Mouse (Mus musculus) lung, postnatal 0 days (tissue): ENCODE results near the gene Cdk5rap3. TPM values are rescaled to one million over a fixed set of nuclear protein-coding genes. Genes with fewer than 3 reads are reported as not detected.

Experiments used
- ATAC-seq: fragments of 200-750 bp; cut with Nextera tagmentation; 2 replicates; pipeline ENCODE4 v1.8.0; 2017; ENCODE audit warnings: moderate library complexity
- DNase-seq: peaks from one replicate; pipeline ENCODE4 v3.0.0-alpha.2; 2016; ENCODE audit warnings: low spot score
- H3K27ac ChIP-seq: fragments of 300-500 bp; sonication (generic); 2 replicates; pipeline ENCODE4 v1.5.1; 2014; ENCODE audit warnings: antibody characterized with exemption, mild to moderate bottlenecking, low read length, mixed read lengths
- H3K27me3 ChIP-seq: fragments of 300-500 bp; sonication (generic); replicated peaks from 2 replicates; pipeline ENCODE4 v1.6.1; 2014; ENCODE audit warnings: low read length, mixed read lengths; ENCODE audit not compliant: insufficient read depth
- H3K36me3 ChIP-seq: fragments of 300-500 bp; sonication (generic); 2 replicates; pipeline ENCODE4 v1.6.1; 2014; ENCODE audit warnings: low read length, mixed read lengths; ENCODE audit not compliant: insufficient read depth
- H3K4me1 ChIP-seq: fragments of 300-500 bp; sonication (generic); 2 replicates; pipeline ENCODE4 v1.6.1; 2014; ENCODE audit warnings: antibody characterized with exemption, low read depth, low read length, mixed read lengths; ENCODE audit not compliant: insufficient read depth
- H3K4me2 ChIP-seq: fragments of 300-500 bp; sonication (generic); replicated peaks from 2 replicates; pipeline ENCODE4 v1.6.1; 2014; ENCODE audit warnings: low read depth, mild to moderate bottlenecking, low read length, moderate library complexity, mixed read lengths
- H3K4me3 ChIP-seq: fragments of 300-500 bp; sonication (generic); 2 replicates; pipeline ENCODE4 v1.5.1; 2014; ENCODE audit warnings: low read depth, low read length
- H3K9ac ChIP-seq: fragments of 300-500 bp; sonication (generic); replicated peaks from 2 replicates; pipeline ENCODE4 v1.6.1; 2014; ENCODE audit warnings: low read depth, mild to moderate bottlenecking
- H3K9me3 ChIP-seq: fragments of 300-500 bp; sonication (generic); 2 replicates; pipeline ENCODE4 v1.6.1; 2016; ENCODE audit warnings: low read length, mixed read lengths
- CTCF ChIP-seq: IDR thresholded peaks from 2 replicates; pipeline ENCODE4 v1.5.1; 2016; ENCODE audit warnings: antibody characterized with exemption, mild to moderate bottlenecking
- EP300 ChIP-seq: IDR thresholded peaks from 2 replicates; pipeline ENCODE4 v1.6.1; 2016; ENCODE audit warnings: antibody characterized with exemption, mild to moderate bottlenecking, control low read depth
- WGBS: fragments of 180-500 bp; shearing (Covaris S2); extraction: QIAGEN DNeasy Blood & Tissue Kit; methylation state at CpG from one replicate; pipeline ENCODE4 v1.1.7; 2014; 5-methylcytosine and 5-hydroxymethylcytosine counted together
- polyA plus RNA-seq: library from polyadenylated mRNA; unstranded; fragments of >200 nt; fragmentation: Nextera tagmentation; extraction: Ambion mirVana; gene quantifications from 2 replicates; pipeline ENCODE4 v1.2.1, GENCODE M21; 2015

Cdk5rap3 gene
- polyA plus RNA-seq, 1 experiment from 2014 or later: 46.4 TPM

DNA sequence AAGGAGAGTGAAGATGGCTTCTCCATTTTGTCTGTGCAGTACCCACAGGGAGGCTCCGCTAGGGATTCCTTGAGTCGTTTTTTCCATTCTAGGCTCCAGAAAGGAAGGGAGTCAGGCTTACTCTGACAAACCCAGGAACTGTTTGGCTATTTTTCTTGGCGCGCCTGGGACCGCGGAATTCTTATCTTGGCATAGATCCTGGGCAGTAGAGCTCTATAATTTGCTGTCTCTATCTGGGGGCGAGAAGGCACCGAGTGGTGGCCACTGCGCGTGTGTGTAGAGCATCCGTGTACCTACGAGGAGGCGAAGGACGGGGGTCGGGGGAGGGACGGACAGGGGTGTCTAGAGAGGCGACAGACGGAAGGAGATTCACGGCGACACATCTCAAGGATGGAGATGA, 54.9 kb downstream of the Cdk5rap3 start:
- Histone ChIP-seq H3K27ac (peak overlapping the region; percentile 32; the same call in 1 of the 2 replicates), H3K9ac (no peak overlapping the region), H3K27me3 (no peaks in the 10 kb centered on the region), H3K4me3 (peak overlapping the region; percentile 27), H3K4me2 (peak overlapping the region; percentile 54), H3K9me3 (no peaks in the 10 kb centered on the region), H3K4me1 (peaks cover 5% of the 10 kb centered on the region; the same call in 1 of the 2 replicates), H3K36me3 (no peaks in the 10 kb centered on the region)
- DNase-seq (peak; percentile 73), ATAC-seq (peak; percentile 27)
- TF ChIP-seq EP300 (no peak), CTCF (no peak)
- 1% methylated on average over 20 of the region's 20 CpGs for WGBS

DNA sequence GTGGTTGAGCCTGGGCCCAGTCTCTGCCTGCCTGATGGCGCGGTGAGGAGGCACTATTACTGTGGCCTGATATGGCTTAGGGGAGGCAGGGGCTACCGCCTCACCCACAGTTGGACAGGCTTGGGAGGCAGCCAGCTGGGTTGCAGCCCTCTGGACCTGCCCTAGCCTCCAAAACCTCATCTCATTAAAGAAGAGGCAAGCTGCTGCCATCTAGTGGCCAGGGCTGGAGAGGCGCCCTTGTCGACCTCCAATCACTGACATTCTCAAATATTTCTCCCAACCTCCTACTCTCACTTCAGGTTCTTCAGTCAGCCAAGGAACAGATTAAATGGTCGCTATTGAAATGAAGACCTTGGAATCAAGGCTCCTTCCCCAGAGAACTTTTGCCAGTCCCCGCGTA, 55.7 kb downstream of the Cdk5rap3 start:
- no peaks in the 10 kb centered on the region for H3K36me3 ChIP-seq
- H3K4me2 ChIP-seq: no peak overlapping the region
- peaks cover 5% of the 10 kb centered on the region; the same call in 1 of the 2 replicates for H3K4me1 ChIP-seq
- peak overlapping the region; percentile 43; the same call in 1 of the 2 replicates for H3K27ac ChIP-seq
- H3K27me3 ChIP-seq: no peaks in the 10 kb centered on the region
- DNase-seq (peak; percentile 89), ATAC-seq (peak; percentile 19)
- TF ChIP-seq EP300: no peak
- TF ChIP-seq CTCF: peak; percentile 94
- H3K4me3 ChIP-seq: no peak overlapping the region
- H3K9ac ChIP-seq: no peak overlapping the region
- H3K9me3 ChIP-seq: no peaks in the 10 kb centered on the region
- 15% methylated on average over 8 of the region's 8 CpGs for WGBS

DNA sequence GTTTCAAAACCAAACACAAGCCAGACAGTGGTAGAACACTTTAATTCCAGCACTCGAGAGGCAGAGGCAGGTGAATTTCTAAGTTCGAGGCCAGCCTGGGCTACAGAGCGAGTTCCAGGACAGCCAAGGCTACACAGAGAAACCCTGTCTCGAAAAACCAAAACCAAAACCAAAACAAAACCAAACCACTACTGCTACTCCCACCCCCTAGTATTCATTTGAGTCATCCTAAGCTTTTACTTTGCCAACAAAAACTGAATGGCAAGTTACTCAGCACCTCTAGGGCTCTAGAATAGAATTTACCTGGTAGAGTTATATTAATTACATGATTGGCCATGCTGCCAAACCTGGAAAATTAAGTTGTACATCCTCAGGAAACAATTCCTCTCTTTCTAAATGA, 56.7 kb downstream of the Cdk5rap3 start:
- no peaks in the 10 kb centered on the region for H3K27me3 ChIP-seq
- DNase-seq: no peak
- H3K36me3 ChIP-seq: no peaks in the 10 kb centered on the region
- no peak overlapping the region for H3K4me3 ChIP-seq
- no peaks in the 10 kb centered on the region for H3K9me3 ChIP-seq
- no peak for ATAC-seq
- no peak overlapping the region for H3K27ac ChIP-seq
- no peak overlapping the region for H3K9ac ChIP-seq
- H3K4me2 ChIP-seq: no peak overlapping the region
- WGBS: 87% methylated on average over 4 of the region's 4 CpGs
- no peak for TF ChIP-seq EP300
- no peak for TF ChIP-seq CTCF
- H3K4me1 ChIP-seq: peaks cover 5% of the 10 kb centered on the region; the same call in 1 of the 2 replicates

DNA sequence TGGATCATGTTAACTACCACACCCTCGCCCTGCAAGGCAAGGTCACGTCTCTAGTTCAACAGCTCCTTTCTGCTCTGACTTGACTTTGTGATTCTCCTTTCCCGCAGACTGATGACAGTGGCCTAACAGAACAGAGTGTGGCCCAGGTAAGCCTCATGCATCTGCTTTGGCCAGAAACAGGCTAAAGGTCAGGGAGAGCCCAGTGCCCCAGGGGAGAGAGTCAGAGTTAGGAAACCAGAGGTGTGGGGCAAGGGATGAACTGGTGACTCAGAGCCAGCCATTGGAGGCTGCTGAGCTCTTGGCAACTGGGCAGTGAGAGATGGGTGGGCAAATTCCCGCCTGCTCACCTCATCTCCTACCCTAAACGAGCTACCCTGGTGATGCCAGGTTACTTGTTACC, 58.9 kb downstream of the Cdk5rap3 start:
- no peak for ATAC-seq
- H3K4me2 ChIP-seq: no peak overlapping the region
- H3K4me3 ChIP-seq: no peak overlapping the region
- peaks cover 5% of the 10 kb centered on the region; the same call in 1 of the 2 replicates for H3K4me1 ChIP-seq
- DNase-seq: no peak
- no peaks in the 10 kb centered on the region for H3K9me3 ChIP-seq
- no peak overlapping the region for H3K9ac ChIP-seq
- H3K36me3 ChIP-seq: no peaks in the 10 kb centered on the region
- no peak overlapping the region for H3K27ac ChIP-seq
- WGBS: 84% methylated on average over 5 of the region's 5 CpGs
- no peak for TF ChIP-seq EP300
- H3K27me3 ChIP-seq: no peaks in the 10 kb centered on the region

Other genes starting within 250 kb of the Cdk5rap3 start
- 18.4 and 18.7 TPM in 2 replicates for gene Snx11, start 138.9 kb downstream of the Cdk5rap3 start, polyA plus RNA-seq
- 48.6 and 54.0 TPM in 2 replicates for gene Cbx1, start 127.4 kb downstream of the Cdk5rap3 start, polyA plus RNA-seq
- 51.8 and 54.5 TPM in 2 replicates for gene Nfe2l1, start 86.5 kb downstream of the Cdk5rap3 start, polyA plus RNA-seq
- 105 and 110 TPM in 2 replicates for gene Copz2, start 66.6 kb downstream of the Cdk5rap3 start, polyA plus RNA-seq
- 126 and 127 TPM in 2 replicates for gene Prr15l, start 11.6 kb upstream of the Cdk5rap3 start, polyA plus RNA-seq
- 28.7 and 30.0 TPM in 2 replicates for gene Pnpo, start 27.5 kb upstream of the Cdk5rap3 start, polyA plus RNA-seq
- gene Sp2, start 66.5 kb upstream of the Cdk5rap3 start, polyA plus RNA-seq: 9.1 and 10.6 TPM in 2 replicates
- 0.56 and 0.81 TPM in 2 replicates for gene Sp6, start 96.9 kb upstream of the Cdk5rap3 start, polyA plus RNA-seq
- 15.7 and 17.2 TPM in 2 replicates for gene Scrn2, start 113.4 kb upstream of the Cdk5rap3 start, polyA plus RNA-seq
- 7.5 and 9.8 TPM in 2 replicates for gene Lrrc46, start 124.9 kb upstream of the Cdk5rap3 start, polyA plus RNA-seq
- 50.8 and 53.5 TPM in 2 replicates for gene Mrpl10, start 125.1 kb upstream of the Cdk5rap3 start, polyA plus RNA-seq
- 11.4 and 11.9 TPM in 2 replicates for gene Osbpl7, start 134.1 kb upstream of the Cdk5rap3 start, polyA plus RNA-seq
- gene Tbx21, start 198.8 kb upstream of the Cdk5rap3 start, polyA plus RNA-seq: 0.12 and 0.13 TPM in 2 replicates
- 8.1 and 8.9 TPM in 2 replicates for gene Tbkbp1, start 235.0 kb upstream of the Cdk5rap3 start, polyA plus RNA-seq